ENCODE assay signal across 7 mouse cellular contexts in the genomic region with DNA sequence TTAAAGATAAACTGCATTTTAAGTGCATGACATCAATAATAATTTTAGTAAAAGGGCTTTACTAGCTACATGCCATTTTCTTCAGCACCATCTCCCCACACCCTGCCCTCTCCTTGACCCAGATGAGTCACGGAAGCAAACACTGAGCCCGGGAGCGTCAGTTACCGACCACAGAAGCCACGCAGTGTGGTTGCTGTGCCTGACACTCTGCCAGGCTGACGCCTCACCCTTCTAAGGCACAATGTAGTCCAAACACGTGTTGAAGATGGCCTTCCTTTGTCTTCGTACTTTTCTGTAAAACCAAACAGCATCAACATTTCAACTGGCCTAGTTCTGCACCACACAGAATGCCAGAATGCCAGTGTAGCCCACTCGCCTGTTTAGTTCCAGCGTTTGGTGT. TPM values are rescaled to one million over a fixed set of nuclear protein-coding genes. Genes with fewer than 3 reads are reported as not detected.
DNase-seq lines count a peak whose midpoint lies in the region; ATAC-seq lines count a peak whose summit lies in the region.

No protein-coding gene starts in this region.

- no peak overlapping the region for H3K27ac ChIP-seq in neural tube, embryonic 15.5 days (replicated peaks)
- no peak overlapping the region for H3K27ac ChIP-seq in hindbrain, embryonic 12.5 days
- H3K27ac ChIP-seq in forebrain, embryonic 11.5 days (ENCODE audit: low read depth, low read length): no peak overlapping the region

- peak; percentile 79 for DNase-seq in 3134 (ENCODE audit: extremely low read depth, insufficient read length, low spot score)
- DNase-seq in fibroblast of lung, adult 2 months (ENCODE audit: low read depth): peak; percentile 72
- DNase-seq in monocyte, adult 2 months (ENCODE audit: low read depth in 1 of 2, low spot score in 2 of 2): peak; percentile 66 to 69
- DNase-seq in forebrain, embryonic 11.5 days (ENCODE audit: low spot score): no peak

- no peaks in the 10 kb centered on the region for H3K27me3 ChIP-seq in neural tube, embryonic 15.5 days (replicated peaks)
- H3K27me3 ChIP-seq in hindbrain, embryonic 12.5 days: no peaks in the 10 kb centered on the region
- H3K27me3 ChIP-seq in forebrain, embryonic 11.5 days (ENCODE audit: control insufficient read depth, insufficient read depth, low read length): no peaks in the 10 kb centered on the region

- H3K9me3 ChIP-seq in neural tube, embryonic 15.5 days (replicated peaks): no peaks in the 10 kb centered on the region
- no peaks in the 10 kb centered on the region for H3K9me3 ChIP-seq in hindbrain, embryonic 12.5 days (replicated peaks)
- no peaks in the 10 kb centered on the region for H3K9me3 ChIP-seq in forebrain, embryonic 11.5 days (ENCODE audit: control insufficient read depth, low read length)

- 73% methylated on average over 10 of the region's 10 CpGs for WGBS in neural tube, embryonic 15.5 days
- 74% methylated on average over 10 of the region's 10 CpGs for WGBS in hindbrain, embryonic 12.5 days
- 84% methylated on average over 10 of the region's 10 CpGs for WGBS in forebrain, embryonic 11.5 days

- no peak overlapping the region for H3K9ac ChIP-seq in neural tube, embryonic 15.5 days (replicated peaks)
- no peak overlapping the region for H3K9ac ChIP-seq in hindbrain, embryonic 12.5 days
- H3K9ac ChIP-seq in forebrain, embryonic 11.5 days (ENCODE audit: low read length): no peak overlapping the region

- peak; percentile 99 for ATAC-seq in CD4-positive, CD25-positive, alpha-beta regulatory T cell, adult 4 months
- no peak for ATAC-seq in neural tube, embryonic 15.5 days (ENCODE audit: low FRiP score)
- no peak for ATAC-seq in hindbrain, embryonic 12.5 days (ENCODE audit: low FRiP score)
- ATAC-seq in forebrain, embryonic 11.5 days (replicated peaks; ENCODE audit: low FRiP score): no peak

- H3K36me3 ChIP-seq in neural tube, embryonic 15.5 days: no peaks in the 10 kb centered on the region
- H3K36me3 ChIP-seq in hindbrain, embryonic 12.5 days: no peaks in the 10 kb centered on the region
- no peaks in the 10 kb centered on the region for H3K36me3 ChIP-seq in forebrain, embryonic 11.5 days (ENCODE audit: control insufficient read depth, insufficient read depth, low read length)

- H3K4me3 ChIP-seq in neural tube, embryonic 15.5 days (replicated peaks): no peak overlapping the region
- H3K4me3 ChIP-seq in hindbrain, embryonic 12.5 days: no peak overlapping the region
- no peak overlapping the region for H3K4me3 ChIP-seq in forebrain, embryonic 11.5 days (ENCODE audit: low read depth, low read length)

- no peaks in the 10 kb centered on the region for H3K4me1 ChIP-seq in neural tube, embryonic 15.5 days
- H3K4me1 ChIP-seq in hindbrain, embryonic 12.5 days: no peaks in the 10 kb centered on the region
- no peaks in the 10 kb centered on the region for H3K4me1 ChIP-seq in forebrain, embryonic 11.5 days (replicated peaks; ENCODE audit: control insufficient read depth, insufficient read depth, low read length)

- H3K4me2 ChIP-seq in neural tube, embryonic 15.5 days: no peak overlapping the region
- H3K4me2 ChIP-seq in hindbrain, embryonic 12.5 days (replicated peaks): no peak overlapping the region
- no peak overlapping the region for H3K4me2 ChIP-seq in forebrain, embryonic 11.5 days (ENCODE audit: low read depth, low read length, severe bottlenecking)

RNA-seq across cellular contexts. Expression of gene Rbm47, which starts 27.1 kb away (rescaled TPM):
- polyA plus RNA-seq in CD4-positive, CD25-positive, alpha-beta regulatory T cell, adult 4 months (2017; shearing (Covaris generic)): under 1 TPM; 0.42 to 0.66 TPM
- polyA plus RNA-seq in neural tube, embryonic 15.5 days (2015; fragmentation: Nextera tagmentation; extraction: Ambion mirVana): 1.2 and 9.9 TPM in 2 replicates
- polyA plus RNA-seq in hindbrain, embryonic 12.5 days (2016; fragmentation: Nextera tagmentation; extraction: Ambion mirVana): 9.6 and 9.7 TPM in 2 replicates
- 5.9 and 6.1 TPM in 2 replicates for polyA plus RNA-seq in forebrain, embryonic 11.5 days (2014; fragmentation: Nextera tagmentation; extraction: Ambion mirVana)

RNA-seq across cellular contexts. Expression of gene Nsun7, which starts 59.7 kb away (rescaled TPM):
- 1 to 10 TPM; 1.0 TPM for polyA plus RNA-seq in CD4-positive, CD25-positive, alpha-beta regulatory T cell, adult 4 months (2017; shearing (Covaris generic))
- 2.5 and 2.9 TPM in 2 replicates for polyA plus RNA-seq in neural tube, embryonic 15.5 days (2015; fragmentation: Nextera tagmentation; extraction: Ambion mirVana)
- 1.8 and 2.0 TPM in 2 replicates for polyA plus RNA-seq in hindbrain, embryonic 12.5 days (2016; fragmentation: Nextera tagmentation; extraction: Ambion mirVana)
- polyA plus RNA-seq in forebrain, embryonic 11.5 days (2014; fragmentation: Nextera tagmentation; extraction: Ambion mirVana): 0.79 and 1.1 TPM in 2 replicates
